Mouse (Mus musculus) heart, embryonic 16.5 days (tissue): ENCODE data around the gene Mrtfa. TPM values are rescaled to one million over a fixed set of nuclear protein-coding genes. Genes with fewer than 3 reads are reported as not detected.
"Not testable (repeated sequence)": the region's sequence is repeated elsewhere in the genome, so short reads cannot be mapped to it uniquely, and the experiment has no call there.

ENCODE experiments used
- ATAC-seq: fragments of 200-750 bp; cut with Nextera tagmentation; replicated peaks from 2 replicates; pipeline ENCODE4 v1.8.0; 2017; ENCODE audit warnings: moderate number of reproducible peaks; ENCODE audit not compliant: insufficient read depth, low FRiP score; ENCODE audit errors: extremely low read depth
- H3K27ac ChIP-seq: fragments of 300-500 bp; sonication (generic); 2 replicates; pipeline ENCODE4 v1.5.1; 2014; ENCODE audit warnings: mild to moderate bottlenecking, low read length, control low read depth, moderate library complexity
- H3K27me3 ChIP-seq: fragments of 300-500 bp; sonication (generic); 2 replicates; pipeline ENCODE4 v1.6.1; 2014; ENCODE audit warnings: low read length, mixed read lengths; ENCODE audit not compliant: control insufficient read depth, insufficient read depth
- H3K36me3 ChIP-seq: fragments of 300-500 bp; sonication (generic); 2 replicates; pipeline ENCODE4 v1.6.1; 2014; ENCODE audit not compliant: control insufficient read depth, insufficient read depth
- H3K4me1 ChIP-seq: fragments of 300-500 bp; sonication (generic); 2 replicates; pipeline ENCODE4 v1.6.1; 2014; ENCODE audit warnings: low read length, mixed read lengths; ENCODE audit not compliant: control insufficient read depth, insufficient read depth
- H3K4me2 ChIP-seq: fragments of 300-500 bp; sonication (generic); 2 replicates; pipeline ENCODE4 v1.6.1; 2014; ENCODE audit warnings: low read depth, mild to moderate bottlenecking, control low read depth, low read length
- H3K4me3 ChIP-seq: fragments of 300-500 bp; sonication (generic); 2 replicates; pipeline ENCODE4 v1.5.1; 2014; ENCODE audit warnings: mild to moderate bottlenecking, control low read depth, low read length
- H3K9ac ChIP-seq: fragments of 300-500 bp; sonication (generic); 2 replicates; pipeline ENCODE4 v1.6.1; 2014; ENCODE audit warnings: low read length, control low read depth
- H3K9me3 ChIP-seq: fragments of 300-500 bp; sonication (generic); replicated peaks from 2 replicates; pipeline ENCODE4 v1.6.1; 2016; ENCODE audit warnings: low read length; ENCODE audit not compliant: control insufficient read depth
- WGBS: fragments of 180-500 bp; shearing (Covaris S2); extraction: QIAGEN DNeasy Blood & Tissue Kit; methylation state at CpG from one replicate; pipeline ENCODE4 v1.1.7; 2014; 5-methylcytosine and 5-hydroxymethylcytosine counted together
- polyA plus RNA-seq: library from polyadenylated mRNA; unstranded; fragments of >200 nt; fragmentation: Nextera tagmentation; extraction: Ambion mirVana; gene quantifications from 2 replicates; pipeline ENCODE4 v1.2.1, GENCODE M21; 2015

The Mrtfa gene
- polyA plus RNA-seq, 1 experiment from 2014 or later, result 14.1 TPM

GRCm38 (mm10) chr15:81228258-81228657 is 37.7 kb upstream of the Mrtfa start:
- Histone ChIP-seq H3K27me3 (no peaks in the 10 kb centered on the region), H3K4me2 (no peak overlapping the region), H3K9ac (no peak overlapping the region), H3K36me3 (no peaks in the 10 kb centered on the region), H3K27ac (no peak overlapping the region), H3K4me1 (no peaks in the 10 kb centered on the region), H3K4me3 (no peak overlapping the region), H3K9me3 (no peaks in the 10 kb centered on the region)
- no peak for ATAC-seq
- 83% methylated on average over 3 of the region's 3 CpGs for WGBS

GRCm38 (mm10) chr15:81227275-81227674 is 36.7 kb upstream of the Mrtfa start:
- Histone ChIP-seq H3K4me1 (no peaks in the 10 kb centered on the region), H3K27me3 (no peaks in the 10 kb centered on the region), H3K9ac (no peak overlapping the region), H3K9me3 (no peaks in the 10 kb centered on the region), H3K36me3 (no peaks in the 10 kb centered on the region), H3K27ac (no peak overlapping the region), H3K4me2 (no peak overlapping the region), H3K4me3 (no peak overlapping the region)
- 82% methylated on average over 3 of the region's 3 CpGs for WGBS
- ATAC-seq, result no peak

- ATAC-seq, result no peak
- no peaks in the 10 kb centered on the region for H3K4me1 ChIP-seq
- H3K27ac ChIP-seq, result no peak overlapping the region
- WGBS, result 71% methylated on average over 4 of the region's 4 CpGs
- H3K9me3 ChIP-seq, result no peaks in the 10 kb centered on the region
- H3K9ac ChIP-seq, result no peak overlapping the region
- H3K27me3 ChIP-seq, result no peaks in the 10 kb centered on the region
- H3K36me3 ChIP-seq, result no peaks in the 10 kb centered on the region
- H3K4me3 ChIP-seq, result no peak overlapping the region
- no peak overlapping the region for H3K4me2 ChIP-seq
These were observed 36.2 kb upstream of the Mrtfa start for GRCm38 (mm10) chr15:81226796-81227195.

GRCm38 (mm10) chr15:81225732-81226131 is 35.2 kb upstream of the Mrtfa start:
- Histone ChIP-seq H3K27ac (no peak overlapping the region), H3K27me3 (no peaks in the 10 kb centered on the region; the same call in 1 of the 2 replicates), H3K4me2 (no peak overlapping the region), H3K9me3 (no peaks in the 10 kb centered on the region), H3K9ac (no peak overlapping the region), H3K36me3 (no peaks in the 10 kb centered on the region), H3K4me3 (no peak overlapping the region), H3K4me1 (no peaks in the 10 kb centered on the region)
- ATAC-seq, result no peak
- 74% methylated on average over 6 of the region's 6 CpGs for WGBS

GRCm38 (mm10) chr15:81225016-81225415 is 34.5 kb upstream of the Mrtfa start:
- no peak for ATAC-seq
- Histone ChIP-seq H3K4me2 (no peak overlapping the region), H3K9me3 (no peaks in the 10 kb centered on the region), H3K9ac (no peak overlapping the region), H3K4me3 (no peak overlapping the region), H3K27me3 (no peaks in the 10 kb centered on the region; the same call in 1 of the 2 replicates), H3K36me3 (no peaks in the 10 kb centered on the region), H3K4me1 (no peaks in the 10 kb centered on the region), H3K27ac (no peak overlapping the region)
- WGBS, result 90% methylated on average over 10 of the region's 10 CpGs

GRCm38 (mm10) chr15:81221446-81221845 is 30.9 kb upstream of the Mrtfa start:
- WGBS, result 49% methylated on average over 6 of the region's 6 CpGs
- no peaks in the 10 kb centered on the region for H3K4me1 ChIP-seq
- H3K27me3 ChIP-seq, result peaks cover 2% of the 10 kb centered on the region; the same call in 1 of the 2 replicates
- H3K4me2 ChIP-seq, result no peak overlapping the region
- H3K36me3 ChIP-seq, result no peaks in the 10 kb centered on the region
- ATAC-seq, result no peak
- H3K9me3 ChIP-seq, result no peaks in the 10 kb centered on the region
- H3K9ac ChIP-seq, result no peak overlapping the region
- H3K4me3 ChIP-seq, result no peak overlapping the region
- no peak overlapping the region for H3K27ac ChIP-seq

GRCm38 (mm10) chr15:81220051-81220450 is 29.5 kb upstream of the Mrtfa start:
- not testable (repeated sequence) for H3K9ac ChIP-seq, H3K4me3 ChIP-seq, H3K4me1 ChIP-seq, H3K9me3 ChIP-seq, H3K4me2 ChIP-seq, H3K36me3 ChIP-seq, ATAC-seq, H3K27ac ChIP-seq, H3K27me3 ChIP-seq
- WGBS, result 65% methylated on average over 8 of the region's 8 CpGs

GRCm38 (mm10) chr15:81219054-81219453 is 28.5 kb upstream of the Mrtfa start:
- Histone ChIP-seq H3K27me3 (peaks cover 2% of the 10 kb centered on the region; the same call in 1 of the 2 replicates), H3K36me3 (no peaks in the 10 kb centered on the region), H3K9me3 (no peaks in the 10 kb centered on the region), H3K9ac (no peak overlapping the region), H3K4me3 (no peak overlapping the region), H3K4me2 (no peak overlapping the region), H3K4me1 (no peaks in the 10 kb centered on the region), H3K27ac (no peak overlapping the region)
- WGBS, result 48% methylated on average over 6 of the region's 6 CpGs
- no peak for ATAC-seq

- ATAC-seq, result no peak
These were observed 26.5 kb upstream of the Mrtfa start for GRCm38 (mm10) chr15:81216906-81217653.

More at GRCm38 (mm10) chr15:81216906-81217653, 26.5 kb upstream of the Mrtfa start:
- Histone ChIP-seq H3K9me3 (no peaks in the 10 kb centered on the region), H3K4me1 (no peaks in the 10 kb centered on the region), H3K27me3 (peaks cover 2% of the 10 kb centered on the region; the same call in 1 of the 2 replicates), H3K4me3 (no peak overlapping the region), H3K9ac (no peak overlapping the region), H3K27ac (no peak overlapping the region), H3K36me3 (no peaks in the 10 kb centered on the region), H3K4me2 (no peak overlapping the region)
- 74% methylated on average over 19 of the region's 19 CpGs for WGBS
